8 mouse cellular contexts compared by ENCODE assay signal in genomic region chr2:21909481-21909966, GRCm38 (mm10).
DNase-seq lines count a peak whose midpoint lies in the region; ATAC-seq and TF ChIP-seq lines count a peak whose summit lies in the region.

No protein-coding gene starts in this region.

- TF ChIP-seq EP300 in CH12.LX (IDR thresholded peaks at IDR 0.05; ENCODE audit: low read length): no peak

- DNase-seq in CH12.LX (ENCODE audit: extremely low read depth): peak; percentile 83
- peak; percentile 89 for DNase-seq in embryonic facial prominence, embryonic 14.5 days (ENCODE audit: low spot score)
- peak; percentile 80 for DNase-seq in limb, embryonic 14.5 days (ENCODE audit: low spot score)
- peak; percentile 40 for DNase-seq in naive thymus-derived CD4-positive, alpha-beta T cell, adult 2 months (ENCODE audit: low read depth)
- DNase-seq in thymus, postnatal 14 days: peak; percentile 35

- no peaks in the 10 kb centered on the region for H3K36me3 ChIP-seq in CH12.LX (replicated peaks in 1 of 2; ENCODE audit: control insufficient read depth in 1 of 2, insufficient read depth in 1 of 2, low read length in 1 of 2)
- no peaks in the 10 kb centered on the region for H3K36me3 ChIP-seq in embryonic facial prominence, embryonic 14.5 days (ENCODE audit: control insufficient read depth, insufficient read depth, low read length)
- no peaks in the 10 kb centered on the region for H3K36me3 ChIP-seq in heart, embryonic 11.5 days (ENCODE audit: control insufficient read depth, insufficient read depth, low read length)
- no peaks in the 10 kb centered on the region for H3K36me3 ChIP-seq in kidney, embryonic 15.5 days
- no peaks in the 10 kb centered on the region for H3K36me3 ChIP-seq in limb, embryonic 14.5 days (ENCODE audit: control insufficient read depth, insufficient read depth, low read length)

- no peak overlapping the region for H3K27ac ChIP-seq in CH12.LX (ENCODE audit: insufficient read depth, low read depth)
- H3K27ac ChIP-seq in bone marrow, adult 2 months (ENCODE audit: control insufficient read depth, insufficient read depth, low read depth, low read length, poor library complexity): no peak overlapping the region
- no peak overlapping the region for H3K27ac ChIP-seq in embryonic facial prominence, embryonic 14.5 days (replicated peaks; ENCODE audit: low read depth, low read length)
- H3K27ac ChIP-seq in heart, embryonic 11.5 days (ENCODE audit: low read depth, low read length): no peak overlapping the region
- H3K27ac ChIP-seq in kidney, embryonic 15.5 days: no peak overlapping the region
- H3K27ac ChIP-seq in limb, embryonic 14.5 days (replicated peaks; ENCODE audit: low read depth, low read length): no peak overlapping the region

- TF ChIP-seq CTCF in CH12.LX (conservative IDR thresholded peaks at IDR 0.05 in 1 of 2, IDR thresholded peaks at IDR 0.05 in 1 of 2; ENCODE audit: low read depth in 2 of 2, low read length in 2 of 2): peak; percentile 90 to 99
- 0 out of 2 replicates have a peak, but pooled peaks have one; percentile 13 for TF ChIP-seq CTCF in bone marrow, adult 2 months (IDR thresholded peaks at IDR 0.05; ENCODE audit: control insufficient read depth, insufficient read depth, low read length)

- TF ChIP-seq RAD21 in CH12.LX (IDR thresholded peaks at IDR 0.05; ENCODE audit: low read depth, low read length): peak; percentile 87

- no peak for TF ChIP-seq POLR2A in CH12.LX (IDR thresholded peaks at IDR 0.05; ENCODE audit: low read depth, low read length)
- TF ChIP-seq POLR2A in bone marrow, adult 2 months (IDR thresholded peaks at IDR 0.05; ENCODE audit: borderline replicate concordance, control insufficient read depth, low read depth, low read length): no peak
- TF ChIP-seq POLR2A in limb, embryonic 14.5 days (IDR thresholded peaks at IDR 0.05; ENCODE audit: borderline replicate concordance, extremely low read depth, insufficient read depth, insufficient read length): no peak

- peak; percentile 75 for ATAC-seq in embryonic facial prominence, embryonic 14.5 days (ENCODE audit: low read depth)
- ATAC-seq in heart, embryonic 11.5 days (replicated peaks; ENCODE audit: insufficient number of reproducible peaks, low FRiP score, low TSS enrichment): no peak
- ATAC-seq in kidney, embryonic 15.5 days (replicated peaks; ENCODE audit: low FRiP score): 0 out of 2 replicates have a peak, but pooled peaks have one; percentile 33
- ATAC-seq in limb, embryonic 14.5 days (ENCODE audit: low FRiP score, low read depth): peak; percentile 47; the same call in 1 of the 2 replicates

- peak overlapping the region; percentile 54 for H3K4me2 ChIP-seq in CH12.LX (ENCODE audit: insufficient read depth, low read depth, poor library complexity, severe bottlenecking)
- H3K4me2 ChIP-seq in embryonic facial prominence, embryonic 14.5 days (ENCODE audit: low read depth, low read length): peak overlapping the region; percentile 47
- H3K4me2 ChIP-seq in heart, embryonic 11.5 days: peak overlapping the region; percentile 57
- H3K4me2 ChIP-seq in kidney, embryonic 15.5 days: peak overlapping the region; percentile 49
- peak overlapping the region; percentile 39; the same call in 1 of the 2 replicates for H3K4me2 ChIP-seq in limb, embryonic 14.5 days (replicated peaks; ENCODE audit: low read depth, low read length, severe bottlenecking)

- H3K4me1 ChIP-seq in CH12.LX (ENCODE audit: control insufficient read depth in 1 of 2, insufficient read depth in 2 of 2): peaks cover 0 to 9% of the 10 kb centered on the region in 2 experiments; a peak in 2 of 4 replicates
- no peaks in the 10 kb centered on the region for H3K4me1 ChIP-seq in bone marrow, adult 2 months (ENCODE audit: control insufficient read depth, insufficient read depth, low read length)
- no peaks in the 10 kb centered on the region for H3K4me1 ChIP-seq in embryonic facial prominence, embryonic 14.5 days (ENCODE audit: control insufficient read depth, insufficient read depth, low read length)
- H3K4me1 ChIP-seq in heart, embryonic 11.5 days (ENCODE audit: control insufficient read depth, insufficient read depth, low read length): no peaks in the 10 kb centered on the region
- no peaks in the 10 kb centered on the region for H3K4me1 ChIP-seq in kidney, embryonic 15.5 days
- no peaks in the 10 kb centered on the region for H3K4me1 ChIP-seq in limb, embryonic 14.5 days (ENCODE audit: control insufficient read depth, insufficient read depth, low read length)

- H3K79me2 ChIP-seq in CH12.LX (replicated peaks; ENCODE audit: control insufficient read depth, extremely low read depth, insufficient read depth, poor library complexity, severe bottlenecking): no peaks in the 10 kb centered on the region

- H3K9me3 ChIP-seq in CH12.LX (replicated peaks; ENCODE audit: low read length): peaks cover 3% of the 10 kb centered on the region
- 0 out of 2 replicates have a peak, but pooled peaks cover 5% of the 10 kb centered on the region for H3K9me3 ChIP-seq in embryonic facial prominence, embryonic 14.5 days (ENCODE audit: control insufficient read depth, low read length)
- no peaks in the 10 kb centered on the region; the same call in 1 of the 2 replicates for H3K9me3 ChIP-seq in heart, embryonic 11.5 days (replicated peaks; ENCODE audit: control insufficient read depth, low read length)
- no peaks in the 10 kb centered on the region for H3K9me3 ChIP-seq in kidney, embryonic 15.5 days (replicated peaks)
- H3K9me3 ChIP-seq in limb, embryonic 14.5 days (ENCODE audit: control insufficient read depth, low read length): no peaks in the 10 kb centered on the region

- in situ Hi-C loops in CH12.LX (cut with MboI; ENCODE audit: low pct_ligation_motif_present, low pct_unique_long_range_greater_than_20kb, low sequenced_read_pairs): loop anchor here (5.0 to 25.0 kb wide), 2 partner anchors 632 to 1047 kb away; no protein-coding TSS in a partner anchor

- WGBS in bone marrow, adult 2 months: under 1% methylated on average over 7 of the region's 7 CpGs
- 14% methylated on average over 7 of the region's 7 CpGs for WGBS in embryonic facial prominence, embryonic 14.5 days
- 6% methylated on average over 7 of the region's 7 CpGs for WGBS in heart, embryonic 11.5 days (ENCODE audit: insufficient replicate concordance)
- WGBS in kidney, embryonic 15.5 days: 5% methylated on average over 7 of the region's 7 CpGs
- 11% methylated on average over 7 of the region's 7 CpGs for WGBS in limb, embryonic 14.5 days

- peak overlapping the region; percentile 55; the same call in 1 of the 2 replicates for H3K9ac ChIP-seq in CH12.LX (ENCODE audit: insufficient read depth, low read depth)
- peak overlapping the region; percentile 37; the same call in 1 of the 2 replicates for H3K9ac ChIP-seq in embryonic facial prominence, embryonic 14.5 days (ENCODE audit: low read depth, low read length)
- H3K9ac ChIP-seq in heart, embryonic 11.5 days (ENCODE audit: low read depth, low read length): peak overlapping the region; percentile 56; the same call in 1 of the 2 replicates
- no peak overlapping the region for H3K9ac ChIP-seq in kidney, embryonic 15.5 days
- H3K9ac ChIP-seq in limb, embryonic 14.5 days (ENCODE audit: low read depth, low read length, severe bottlenecking): no peak overlapping the region

- H3K4me3 ChIP-seq in CH12.LX (replicated peaks in 1 of 3; ENCODE audit: low read depth in 2 of 3, low read length in 2 of 3, poor library complexity in 1 of 3): peak overlapping the region in 1 of 3 experiments; percentile 44
- no peak overlapping the region for H3K4me3 ChIP-seq in bone marrow, adult 2 months (replicated peaks; ENCODE audit: control insufficient read depth, low read depth, low read length)
- peak overlapping the region; percentile 27 for H3K4me3 ChIP-seq in embryonic facial prominence, embryonic 14.5 days (ENCODE audit: low read depth, low read length)
- H3K4me3 ChIP-seq in heart, embryonic 11.5 days (ENCODE audit: low read depth, low read length): peak overlapping the region; percentile 30
- H3K4me3 ChIP-seq in kidney, embryonic 15.5 days (replicated peaks): peak overlapping the region; percentile 27; the same call in 1 of the 2 replicates
- H3K4me3 ChIP-seq in limb, embryonic 14.5 days (replicated peaks; ENCODE audit: low read length): 0 out of 2 replicates have a peak overlapping the region, but pooled peaks have one; percentile 20

- dilution Hi-C loops in CH12.LX (cut with MboI; ENCODE audit: extremely low pct_ligation_motif_present, extremely low pct_unique_long_range_greater_than_20kb, low sequenced_read_pairs): no loop called here

- no peaks in the 10 kb centered on the region for H3K27me3 ChIP-seq in CH12.LX (replicated peaks)
- no peaks in the 10 kb centered on the region for H3K27me3 ChIP-seq in embryonic facial prominence, embryonic 14.5 days (replicated peaks; ENCODE audit: control insufficient read depth, insufficient read depth, low read length)
- H3K27me3 ChIP-seq in heart, embryonic 11.5 days (ENCODE audit: control insufficient read depth, insufficient read depth, low read length): no peaks in the 10 kb centered on the region
- H3K27me3 ChIP-seq in kidney, embryonic 15.5 days: no peaks in the 10 kb centered on the region
- no peaks in the 10 kb centered on the region for H3K27me3 ChIP-seq in limb, embryonic 14.5 days (ENCODE audit: control insufficient read depth, insufficient read depth, low read length)

TF ChIP-seq in CH12.LX, 34 proteins besides CTCF, POLR2A, EP300 and RAD21 (continues in another document):
- TF ChIP-seq PAX5 (IDR thresholded peaks at IDR 0.05; ENCODE audit: low read length): no peak
- 0 out of 2 replicates have a peak, but pooled peaks have one; percentile 36 for TF ChIP-seq MEF2A (IDR thresholded peaks at IDR 0.05; ENCODE audit: borderline replicate concordance, low read depth, low read length)
- TF ChIP-seq ZNF384 (IDR thresholded peaks at IDR 0.05; ENCODE audit: low read depth, low read length): peak; percentile 77
- TF ChIP-seq IRF4 (IDR thresholded peaks at IDR 0.05; ENCODE audit: low read depth, low read length): peak; percentile 47; the same call in 1 of the 2 replicates
- TF ChIP-seq USF1 (IDR thresholded peaks at IDR 0.05; ENCODE audit: low read depth, low read length): no peak
- no peak for TF ChIP-seq MYC (IDR thresholded peaks at IDR 0.05; ENCODE audit: low read depth, low read length)
- TF ChIP-seq NELFE (IDR thresholded peaks at IDR 0.05; ENCODE audit: low read depth, low read length): no peak; the same call in 1 of the 2 replicates
- TF ChIP-seq ELF1 (IDR thresholded peaks at IDR 0.05; ENCODE audit: low read depth, low read length): no peak
- TF ChIP-seq UBTF (IDR thresholded peaks at IDR 0.05; ENCODE audit: low read depth, low read length): no peak
- TF ChIP-seq ZMIZ1 (IDR thresholded peaks at IDR 0.05; ENCODE audit: low read depth, low read length): no peak
- TF ChIP-seq RCOR1 (conservative IDR thresholded peaks at IDR 0.05; ENCODE audit: low read depth, low read length): no peak
- TF ChIP-seq ZC3H11A (IDR thresholded peaks at IDR 0.05; ENCODE audit: low read depth, low read length): peak; percentile 21; the same call in 1 of the 2 replicates
- TF ChIP-seq ETS1 (conservative IDR thresholded peaks at IDR 0.05; ENCODE audit: low read depth, low read length): peak; percentile 18; the same call in 1 of the 2 replicates
- TF ChIP-seq TCF12 (IDR thresholded peaks at IDR 0.05; ENCODE audit: low read depth, low read length): no peak
- TF ChIP-seq CHD2 (IDR thresholded peaks at IDR 0.05; ENCODE audit: low read length): no peak

Comparison
In these comparisons a context has a peak if more than half of its experiments do, and no peak if none do; other contexts are left out.
1. DNase-seq: peak in every context shown above with its lines; median percentile 89 in embryonic facial prominence, embryonic 14.5 days; 83 in CH12.LX; 80 in limb, embryonic 14.5 days; 40 in naive thymus-derived CD4-positive, alpha-beta T cell, adult 2 months; 35 in thymus, postnatal 14 days.
2. H3K9ac ChIP-seq: peak in CH12.LX (single experiment), embryonic facial prominence, embryonic 14.5 days (single experiment) and heart, embryonic 11.5 days (single experiment); none in kidney, embryonic 15.5 days (single experiment) and limb, embryonic 14.5 days (single experiment).
3. Peak in every context shown above with its lines, with median percentiles within 50 percentile points of each other: H3K4me2 ChIP-seq.